Mouse (Mus musculus): Measurements from ENCODE around the gene Dap3. TPM values are rescaled to one million over a fixed set of nuclear protein-coding genes. Genes with fewer than 3 reads are reported as not detected.
"Not testable (repeated sequence)": the region's sequence is repeated elsewhere in the genome, so short reads cannot be mapped to it uniquely, and the experiment has no call there.

Gene Dap3
- polyA plus RNA-seq, 1 experiment from 2014 or later = 126 TPM

DNA sequence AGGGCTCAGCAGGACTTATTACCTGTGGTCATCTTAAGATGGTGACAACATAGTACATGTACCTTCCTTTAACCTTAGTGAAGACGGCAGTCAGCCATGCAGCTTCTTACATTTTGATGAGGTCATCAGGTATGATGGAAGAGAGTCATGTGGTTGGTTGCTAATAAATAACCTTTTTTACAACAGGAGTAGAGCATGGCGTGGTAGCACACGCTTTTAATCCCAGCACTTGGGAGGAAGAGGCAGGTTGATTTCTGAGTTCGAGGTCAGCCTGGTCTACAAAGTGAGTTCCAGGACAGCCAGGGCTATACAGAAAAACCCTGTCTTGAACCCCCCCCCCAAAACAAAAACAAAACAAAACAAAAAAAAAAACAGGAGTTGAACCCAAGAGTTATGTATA lies 68.4 kb downstream of the Dap3 start:
- not testable (repeated sequence) for H3K4me1 ChIP-seq (replicated peaks; ENCODE audit: control insufficient read depth, insufficient read depth, low read length); ATAC-seq (ENCODE audit: low read depth); H3K4me2 ChIP-seq (ENCODE audit: low read depth, low read length); H3K27ac ChIP-seq (ENCODE audit: low read length); H3K9me3 ChIP-seq (ENCODE audit: control insufficient read depth, low read length); H3K36me3 ChIP-seq (ENCODE audit: control insufficient read depth, insufficient read depth, low read length); H3K9ac ChIP-seq (ENCODE audit: low read length); H3K27me3 ChIP-seq (ENCODE audit: control insufficient read depth, insufficient read depth, low read depth, low read length); H3K4me3 ChIP-seq (ENCODE audit: low read length)
- WGBS = 91% methylated on average over 4 of the region's 4 CpGs

Other genes starting within 250 kb of the Dap3 start
- 58.9 and 68.9 TPM in 2 replicates for gene Rit1, start 234.3 kb downstream of the Dap3 start, polyA plus RNA-seq (2015; fragmentation: Nextera tagmentation; extraction: Ambion mirVana)
- 8.0 and 8.1 TPM in 2 replicates for gene Syt11, start 176.0 kb downstream of the Dap3 start, polyA plus RNA-seq (2015; fragmentation: Nextera tagmentation; extraction: Ambion mirVana)
- 10.0 and 10.7 TPM in 2 replicates for gene Gon4l, start 116.0 kb downstream of the Dap3 start, polyA plus RNA-seq (2015; fragmentation: Nextera tagmentation; extraction: Ambion mirVana)
- 37.9 and 41.6 TPM in 2 replicates for gene Msto1, start 37.2 kb downstream of the Dap3 start, polyA plus RNA-seq (2015; fragmentation: Nextera tagmentation; extraction: Ambion mirVana)
- 19.4 and 20.6 TPM in 2 replicates for gene Ash1l, start 559 bp downstream of the Dap3 start, polyA plus RNA-seq (2015; fragmentation: Nextera tagmentation; extraction: Ambion mirVana)
- 19.7 and 19.8 TPM in 2 replicates for gene Rusc1, start 142.1 kb upstream of the Dap3 start, polyA plus RNA-seq (2015; fragmentation: Nextera tagmentation; extraction: Ambion mirVana)
- gene Gm43738, start 149.9 kb upstream of the Dap3 start, polyA plus RNA-seq (2015; fragmentation: Nextera tagmentation; extraction: Ambion mirVana) = not detected in 2 replicates
- gene Fdps, start 150.8 kb upstream of the Dap3 start, polyA plus RNA-seq (2015; fragmentation: Nextera tagmentation; extraction: Ambion mirVana) = 132 and 137 TPM in 2 replicates
- gene Pklr, start 185.0 kb upstream of the Dap3 start, polyA plus RNA-seq (2015; fragmentation: Nextera tagmentation; extraction: Ambion mirVana) = 0.18 and 1.3 TPM in 2 replicates
- gene Hcn3, start 209.0 kb upstream of the Dap3 start, polyA plus RNA-seq (2015; fragmentation: Nextera tagmentation; extraction: Ambion mirVana) = 1.1 and 1.6 TPM in 2 replicates
- 22.7 and 25.1 TPM in 2 replicates for gene Clk2, start 213.6 kb upstream of the Dap3 start, polyA plus RNA-seq (2015; fragmentation: Nextera tagmentation; extraction: Ambion mirVana)
- 109 and 115 TPM in 2 replicates for gene Scamp3, start 226.3 kb upstream of the Dap3 start, polyA plus RNA-seq (2015; fragmentation: Nextera tagmentation; extraction: Ambion mirVana)
- gene Fam189b, start 232.0 kb upstream of the Dap3 start, polyA plus RNA-seq (2015; fragmentation: Nextera tagmentation; extraction: Ambion mirVana) = 19.4 and 22.2 TPM in 2 replicates

Data from lung, embryonic 16.5 days (tissue).